Mouse (Mus musculus) v-Abl transformed pro-B cells (cell line): ENCODE results near the gene Snap91.

Experiments used
- in situ Hi-C, 2 experiments: fragments of 400-800 bp; cut with MboI; formaldehyde crosslinking; loops; one replicate each; pipeline ENCODE4 v1.15.1; 2025; ENCODE audit not compliant: unreplicated experiment in 2 of 2

Gene Snap91

DNA sequence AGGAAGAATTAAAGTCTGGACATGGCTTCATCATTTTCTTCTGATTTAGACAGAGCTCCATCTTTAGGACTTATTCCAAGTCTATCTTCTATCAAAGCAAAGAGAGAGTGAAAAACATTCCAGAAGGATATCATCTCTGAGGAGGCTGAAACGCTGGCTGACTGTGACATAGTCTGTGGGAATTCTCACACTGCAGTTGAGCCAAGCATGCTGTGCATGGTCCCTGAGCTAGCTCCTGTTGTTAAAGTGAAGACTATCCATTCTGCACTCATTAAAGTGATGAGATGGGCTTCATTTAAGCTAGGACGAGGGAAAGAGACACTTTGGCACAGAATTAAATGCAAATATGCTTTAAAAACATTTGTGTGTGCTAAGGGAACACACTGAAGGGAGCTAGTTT lies 163.9 kb downstream of the Snap91 start:
- in situ Hi-C loops: no loop called here
